Mouse (Mus musculus) small intestine, adult 2 months (tissue): Measurements from ENCODE around the gene Amz1.

Experiments
- CTCF ChIP-seq: fragments of 200-500 bp; IDR thresholded peaks from 2 replicates; pipeline ENCODE4 v1.5.1; 2012; ENCODE audit warnings: low read depth, mild to moderate bottlenecking, control low read depth, inconsistent platforms, low read length, moderate library complexity, mixed read lengths; ENCODE audit not compliant: insufficient replicate concordance, insufficient read length; ENCODE audit errors: extremely low read depth
- POLR2A ChIP-seq: fragments of 200-500 bp; IDR thresholded peaks from 2 replicates; pipeline ENCODE4 v1.6.1; 2012; ENCODE audit warnings: low read depth, mild to moderate bottlenecking, control low read depth, inconsistent platforms, low read length, moderate library complexity

- TF ChIP-seq POLR2A (no peak), CTCF (no peak)
Observed at GRCm38 (mm10) chr5:140772158-140772557, 48.2 kb downstream of the Amz1 start.
